Mouse (Mus musculus): ENCODE measurements around the gene Gabarap. TPM values are rescaled to one million over a fixed set of nuclear protein-coding genes. Genes with fewer than 3 reads are reported as not detected.

The Gabarap gene
- total and polyA plus RNA-seq, 3 experiments = 132 to 241 TPM; not detected in 1

DNA sequence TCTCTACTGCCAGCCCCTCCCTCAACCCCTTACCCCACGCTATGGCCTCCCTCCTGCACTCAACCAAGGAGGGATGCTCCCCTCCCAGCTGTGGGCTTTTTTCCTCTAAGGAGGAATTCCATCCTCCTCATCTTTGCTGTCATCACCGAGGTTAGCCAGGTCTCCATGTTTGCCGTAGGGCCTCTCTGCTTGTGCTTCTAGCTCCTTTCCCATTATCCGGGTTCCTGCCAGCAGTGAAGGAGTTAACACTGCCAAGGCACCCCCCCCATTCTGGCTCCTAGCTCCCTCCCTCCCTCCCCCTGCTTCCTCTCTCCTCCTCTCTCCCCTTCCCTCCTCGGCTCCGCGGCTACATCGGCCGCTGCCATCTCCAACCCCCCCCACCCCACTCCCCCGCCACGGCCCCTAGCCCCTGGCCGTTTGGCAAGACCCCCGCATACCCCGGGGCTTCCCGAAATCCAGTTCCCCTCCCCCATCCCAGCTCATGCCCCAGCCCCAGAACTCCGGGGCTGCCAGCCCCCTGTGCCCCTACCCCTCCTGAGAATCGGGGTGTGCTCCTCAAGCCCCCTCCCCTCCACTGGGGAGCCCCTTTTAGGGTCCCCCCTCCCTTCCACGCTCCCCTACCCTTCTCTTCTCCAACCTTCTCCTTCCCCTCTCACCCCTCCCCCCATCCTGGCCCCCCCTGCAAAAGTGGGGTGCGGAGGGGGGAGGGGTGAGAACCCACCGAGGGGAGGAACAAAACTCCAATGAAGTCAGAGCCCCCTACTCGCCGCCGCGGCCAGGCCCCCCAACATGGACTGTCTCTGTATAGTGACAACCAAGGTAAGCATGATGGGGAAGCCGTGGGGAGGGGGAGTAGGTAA lies 27.4 kb downstream of the Gabarap start:
- peak overlapping the region; percentile 54 to 64 for H3K4me3 ChIP-seq (ENCODE audit: control insufficient read depth in 1 of 2, insufficient read depth in 1 of 2, low read depth in 2 of 2, low read length in 2 of 2)
- peaks cover 0 to 40% of the 10 kb centered on the region in 2 experiments; a peak in 2 of 4 replicates for H3K36me3 ChIP-seq (ENCODE audit: control insufficient read depth in 1 of 2, insufficient read depth in 2 of 2, low read length in 2 of 2)
- DNase-seq (ENCODE audit: low read depth, low spot score) = peak; percentile 87
- TF ChIP-seq POLR2A (IDR thresholded peaks at IDR 0.05; ENCODE audit: control insufficient read depth in 1 of 2, insufficient read depth in 1 of 2, low read depth in 1 of 2, low read length in 2 of 2, poor library complexity in 1 of 2) (no peak), MAFK (IDR thresholded peaks at IDR 0.05; ENCODE audit: borderline replicate concordance, low read depth, low read length) (no peak), USF1 (IDR thresholded peaks at IDR 0.05; ENCODE audit: low read depth, low read length) (no peak), EP300 (IDR thresholded peaks at IDR 0.05; ENCODE audit: low read depth in 1 of 2, low read length in 2 of 2) (peak in 1 of 2 experiments; percentile 18; a peak in 1 of 4 replicates), TBP (IDR thresholded peaks at IDR 0.05; ENCODE audit: low read depth, low read length) (no peak; the same call in 1 of the 2 replicates), ETS1 (IDR thresholded peaks at IDR 0.05; ENCODE audit: low read depth, low read length) (0 out of 2 replicates have a peak, but pooled peaks have one; percentile 17), GATA1 (IDR thresholded peaks at IDR 0.05; ENCODE audit: low read depth, low read length) (no peak), SMC3 (IDR thresholded peaks at IDR 0.05; ENCODE audit: low read depth, low read length) (no peak), NELFE (IDR thresholded peaks at IDR 0.05; ENCODE audit: low read depth, low read length) (no peak), USF2 (IDR thresholded peaks at IDR 0.05; ENCODE audit: borderline replicate concordance in 1 of 2, insufficient read depth in 1 of 2, low read depth in 1 of 2, low read length in 2 of 2) (no peak), MYC (IDR thresholded peaks at IDR 0.05; ENCODE audit: low read depth, low read length) (no peak), MYB (IDR thresholded peaks at IDR 0.05; ENCODE audit: low read depth, low read length) (no peak), TCF12 (IDR thresholded peaks at IDR 0.05; ENCODE audit: low read depth, low read length) (peak; percentile 25; the same call in 1 of the 2 replicates), BHLHE40 (IDR thresholded peaks at IDR 0.05; ENCODE audit: borderline replicate concordance, low read depth, low read length) (no peak), ZMIZ1 (IDR thresholded peaks at IDR 0.05; ENCODE audit: low read depth, low read length) (no peak), MAX (IDR thresholded peaks at IDR 0.05; ENCODE audit: low read length) (no peak), JUND (IDR thresholded peaks at IDR 0.05; ENCODE audit: low read depth, low read length) (no peak), CHD2 (IDR thresholded peaks at IDR 0.05; ENCODE audit: low read length) (0 out of 2 replicates have a peak, but pooled peaks have one; percentile 17), E2F4 (IDR thresholded peaks at IDR 0.05; ENCODE audit: borderline replicate concordance, low read depth, low read length) (no peak), HCFC1 (IDR thresholded peaks at IDR 0.05; ENCODE audit: low read depth, low read length) (peak; percentile 73), KAT2A (conservative IDR thresholded peaks at IDR 0.05; ENCODE audit: low read depth, low read length) (no peak), CHD1 (IDR thresholded peaks at IDR 0.05; ENCODE audit: low read depth, low read length) (no peak), POLR2AphosphoS5 (IDR thresholded peaks at IDR 0.05; ENCODE audit: borderline replicate concordance, low read depth, low read length) (no peak), UBTF (IDR thresholded peaks at IDR 0.05; ENCODE audit: borderline replicate concordance, insufficient read depth, low read depth, low read length) (no peak), CTCF (IDR thresholded peaks at IDR 0.05 in 2 of 3, conservative IDR thresholded peaks at IDR 0.05 in 1 of 3; ENCODE audit: control insufficient read depth in 1 of 3, insufficient read depth in 1 of 3, low read depth in 2 of 3, low read length in 3 of 3, poor library complexity in 1 of 3, severe bottlenecking in 1 of 3) (no peak), MXI1 (IDR thresholded peaks at IDR 0.05; ENCODE audit: low read depth, low read length) (no peak), ZC3H11A (IDR thresholded peaks at IDR 0.05; ENCODE audit: low read depth, low read length) (no peak), RAD21 (IDR thresholded peaks at IDR 0.05; ENCODE audit: low read depth, low read length) (no peak), MAZ (IDR thresholded peaks at IDR 0.05; ENCODE audit: low read depth, low read length) (peak; percentile 92), GABPA (IDR thresholded peaks at IDR 0.05; ENCODE audit: low read depth, low read length) (no peak), NRF1 (IDR thresholded peaks at IDR 0.05; ENCODE audit: insufficient read depth, low read depth, low read length, poor library complexity, severe bottlenecking) (no peak), ZKSCAN1 (IDR thresholded peaks at IDR 0.05; ENCODE audit: low read depth, low read length) (no peak), POLR2AphosphoS2 (IDR thresholded peaks at IDR 0.05; ENCODE audit: low read length) (no peak), TAL1 (IDR thresholded peaks at IDR 0.05; ENCODE audit: low read length) (no peak), SIN3A (IDR thresholded peaks at IDR 0.05; ENCODE audit: low read length) (peak; percentile 82), ZNF384 (IDR thresholded peaks at IDR 0.05; ENCODE audit: low read depth, low read length) (no peak)

More for the DNA sequence above, 27.4 kb downstream of the Gabarap start:
- H3K9ac ChIP-seq (ENCODE audit: control insufficient read depth, low read depth, low read length, poor library complexity, severe bottlenecking) = peak overlapping the region; percentile 70
- H3K9me3 ChIP-seq (replicated peaks; ENCODE audit: insufficient read depth, low read length) = no peaks in the 10 kb centered on the region
- peaks cover 28% of the 10 kb centered on the region for H3K79me2 ChIP-seq (ENCODE audit: control insufficient read depth, insufficient read depth, low read length, poor library complexity)
- peaks cover 6 to 38% of the 10 kb centered on the region in 2 experiments for H3K4me1 ChIP-seq (ENCODE audit: control insufficient read depth in 1 of 2, insufficient read depth in 2 of 2, low read length in 2 of 2)
- H3K27me3 ChIP-seq (ENCODE audit: control insufficient read depth in 1 of 2, insufficient read depth in 2 of 2, low read length in 2 of 2) = no peaks in the 10 kb centered on the region
- peak overlapping the region; percentile 67 for H3K27ac ChIP-seq (ENCODE audit: control insufficient read depth, low read depth, low read length)
